Mouse (Mus musculus) right cerebral cortex, postnatal 4 days (tissue): ENCODE results near the gene Sh2b1.

Experiments
- DNase-seq: peaks from one replicate; pipeline ENCODE4 v3.0.0-alpha.2; 2022

Gene Sh2b1

DNA sequence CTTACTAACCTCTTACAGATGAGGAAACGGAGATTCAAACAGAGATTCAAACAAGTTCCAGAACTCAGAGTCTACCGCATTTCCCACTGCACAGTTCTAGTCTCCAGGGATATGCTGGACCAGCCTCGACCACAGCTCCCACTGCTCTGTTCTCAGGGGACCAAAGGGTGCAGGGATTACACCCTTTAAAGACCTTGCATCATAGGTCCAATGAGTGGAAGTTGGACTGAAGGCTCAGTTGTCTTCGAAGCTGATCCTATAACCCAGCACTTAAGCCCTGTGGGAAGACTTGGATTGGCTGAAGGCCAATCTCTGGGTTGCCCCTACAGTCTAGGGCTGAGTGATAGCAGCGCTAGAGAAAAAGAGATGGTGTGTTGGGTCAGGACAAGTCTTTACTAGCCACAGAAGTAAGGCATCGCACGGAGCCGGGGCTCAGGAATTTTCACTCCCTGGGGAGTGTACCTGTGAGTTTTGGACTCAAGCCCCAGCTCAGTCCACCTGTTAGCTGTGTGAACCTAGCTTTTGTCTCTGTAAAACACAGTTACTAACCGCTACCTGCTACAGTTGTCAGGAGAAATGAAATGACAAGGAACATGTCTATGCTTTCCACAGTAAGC, 1.6 kb downstream of the Sh2b1 start:
- no peak for DNase-seq

DNA sequence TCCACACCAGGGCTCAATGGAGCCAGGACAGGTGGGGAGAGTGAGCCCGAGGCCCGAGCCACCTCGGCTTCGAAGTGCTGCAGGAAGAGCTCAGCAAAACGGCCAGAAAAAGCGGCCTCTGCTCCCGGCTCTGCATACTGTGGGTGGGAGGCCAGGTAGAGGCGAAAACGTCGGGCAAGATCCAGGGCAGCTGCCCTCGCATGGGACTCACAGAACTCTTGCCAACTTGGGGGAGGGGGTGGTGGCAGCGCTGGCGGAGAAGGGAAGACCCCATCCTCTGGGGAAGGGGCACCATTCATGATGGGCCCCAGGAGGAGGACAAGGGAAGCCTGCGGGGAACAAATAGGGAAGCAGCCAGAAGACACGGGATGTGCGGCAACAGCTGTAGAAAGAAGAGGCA, 2.5 kb downstream of the Sh2b1 start:
- no peak for DNase-seq

DNA sequence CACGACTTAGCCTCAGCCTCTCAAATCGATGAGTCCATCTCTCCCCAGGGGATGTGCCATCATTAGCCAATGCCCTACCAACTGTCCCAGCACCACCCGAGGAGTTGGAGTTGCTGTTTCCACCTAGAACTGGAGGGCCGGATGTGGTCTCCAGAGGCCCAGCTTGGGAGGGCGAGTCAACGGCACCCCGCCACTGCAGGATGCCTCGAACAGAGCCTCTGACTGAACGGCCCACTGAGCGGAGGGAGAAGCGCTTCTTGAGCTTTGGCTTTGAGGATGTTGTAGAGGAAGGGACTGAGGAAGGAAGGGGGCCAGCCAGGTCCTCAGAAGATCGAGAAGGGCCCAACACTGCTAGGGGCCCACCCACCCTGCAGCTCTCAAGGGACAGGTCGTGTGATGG, 2.9 kb downstream of the Sh2b1 start:
- DNase-seq: no peak

DNA sequence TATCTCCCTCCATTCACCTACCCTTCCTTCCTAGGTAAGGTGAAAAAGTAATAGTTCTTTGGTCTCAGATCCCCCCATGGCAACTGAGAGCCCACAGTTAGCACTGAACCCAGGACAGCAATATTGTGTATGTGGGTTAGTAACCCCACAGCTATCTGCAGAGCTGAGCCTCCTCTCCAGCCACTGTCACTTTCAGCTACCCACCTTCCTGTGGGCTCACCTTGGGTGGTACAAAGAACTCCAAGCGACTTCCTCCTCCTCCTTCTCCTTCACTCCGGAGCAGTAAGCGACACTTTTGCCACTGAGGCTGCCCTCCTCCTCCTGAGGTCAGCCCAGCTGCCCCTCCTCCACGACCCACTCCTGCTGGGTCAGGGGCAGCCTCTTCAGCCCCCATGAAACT, 3.4 kb downstream of the Sh2b1 start:
- no peak for DNase-seq

DNA sequence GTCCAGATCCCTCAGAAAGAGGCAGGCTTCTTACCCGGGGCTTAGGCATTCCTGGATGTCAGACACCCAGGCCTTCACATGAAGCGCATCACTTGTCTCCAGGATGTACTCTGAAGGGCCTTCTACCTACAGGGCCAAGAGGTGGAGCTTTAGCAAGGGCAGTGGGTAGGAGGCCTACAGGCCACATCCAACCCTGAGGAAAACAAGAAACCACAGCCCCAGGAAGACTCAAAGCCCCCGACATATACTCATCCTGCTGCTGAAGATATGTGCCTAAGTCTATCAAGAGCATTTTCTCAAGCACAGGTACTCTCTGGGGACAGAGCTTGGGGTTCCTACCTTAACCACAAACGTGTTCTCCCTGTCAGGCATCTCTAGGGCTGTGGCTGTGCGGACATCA, 3.9 kb downstream of the Sh2b1 start:
- no peak for DNase-seq

DNA sequence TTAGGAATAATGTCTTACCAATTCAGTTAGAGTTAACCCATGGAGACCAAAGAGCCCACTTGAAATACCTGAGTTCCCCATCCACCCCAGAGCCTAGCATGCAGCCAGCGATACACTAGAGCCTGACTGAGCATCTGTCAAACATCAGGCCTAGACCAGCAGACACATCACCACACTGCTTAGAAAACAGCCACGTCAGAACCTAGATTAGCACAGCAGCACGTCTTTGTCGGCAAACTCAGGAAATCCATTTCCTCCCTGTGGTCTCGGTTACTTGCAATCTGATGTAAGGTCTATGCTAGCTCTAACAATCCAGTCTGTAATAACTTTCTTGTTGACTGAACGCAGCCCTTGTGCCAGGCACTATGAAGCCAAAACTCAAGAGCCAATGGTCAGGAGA, 5.1 kb downstream of the Sh2b1 start:
- no peak for DNase-seq

DNA sequence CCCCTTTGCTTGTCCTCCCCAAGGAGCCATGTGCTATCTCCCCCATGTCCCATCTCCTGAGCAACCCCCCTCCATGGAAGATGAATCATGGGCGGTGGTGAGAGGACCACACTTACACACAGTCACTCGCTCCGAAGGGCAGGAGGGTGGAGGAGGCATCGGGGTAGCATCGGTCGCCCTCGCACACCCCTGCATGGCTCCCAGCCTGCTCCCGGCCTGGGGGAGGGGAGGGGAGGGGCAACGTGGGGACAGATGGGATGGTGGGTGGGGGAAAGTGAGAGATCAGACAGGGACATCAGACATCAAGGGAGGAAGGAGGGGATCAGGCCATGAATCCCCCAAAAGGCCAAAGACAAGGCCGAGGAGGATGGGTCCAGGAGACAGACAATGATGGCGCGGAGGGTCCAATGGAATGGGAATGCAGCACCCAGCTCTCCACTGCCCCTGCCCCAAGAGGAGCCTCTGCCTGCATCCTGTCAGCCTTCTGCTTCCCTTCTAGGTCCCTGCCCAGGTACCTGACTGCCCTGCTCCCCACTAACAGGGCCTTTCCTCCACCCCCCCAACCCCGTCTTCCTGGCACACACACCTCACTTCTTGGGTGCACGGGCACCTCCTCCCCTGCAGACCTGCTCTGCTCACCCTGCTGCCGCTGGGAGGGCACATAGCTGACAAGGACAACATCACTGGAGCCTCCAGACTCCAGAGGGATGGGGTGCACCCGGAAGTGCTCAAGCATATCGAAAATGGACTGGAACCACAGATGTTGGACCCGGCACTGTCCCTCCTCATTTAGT, 7.2 kb downstream of the Sh2b1 start:
- no peak for DNase-seq

DNA sequence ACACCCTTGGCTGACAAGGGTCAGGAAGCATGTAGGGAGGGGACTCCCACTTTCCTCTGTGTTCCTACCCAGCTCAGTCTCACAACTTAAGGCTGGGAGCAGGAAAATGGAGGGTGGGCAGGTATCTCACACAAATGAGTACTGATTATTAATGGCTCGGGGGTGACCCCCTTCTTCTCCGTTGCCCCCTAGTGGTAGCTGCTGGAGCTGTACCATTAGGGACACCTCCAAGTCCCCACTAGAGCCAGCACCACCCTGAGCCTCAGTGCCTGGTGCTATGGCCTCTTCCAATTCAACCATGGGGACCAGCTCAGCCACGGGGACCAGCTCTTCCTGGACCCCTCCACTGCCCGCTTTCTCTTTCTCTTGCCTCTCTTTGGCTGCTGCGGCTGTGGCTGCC, 8.0 kb downstream of the Sh2b1 start:
- peak; percentile 36 for DNase-seq

DNA sequence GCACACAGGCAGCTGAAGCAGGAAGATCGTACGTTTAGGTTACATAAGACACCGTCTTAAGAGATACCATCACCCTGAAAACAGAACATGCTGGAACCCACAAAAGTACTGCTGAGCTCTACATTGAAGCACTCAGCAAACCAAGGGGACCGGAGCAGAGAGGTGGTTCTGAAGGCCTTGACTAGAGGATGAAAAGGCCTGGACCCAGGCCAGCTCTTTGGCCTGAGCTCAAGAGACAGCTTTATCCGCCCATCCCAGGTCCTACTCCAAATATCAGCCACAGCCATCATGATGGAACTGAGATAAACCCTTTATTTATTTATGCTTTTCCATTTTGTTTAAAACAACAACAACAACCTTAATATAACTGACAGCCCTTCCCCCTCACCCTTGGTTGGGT, 8.5 kb downstream of the Sh2b1 start:
- no peak for DNase-seq

DNA sequence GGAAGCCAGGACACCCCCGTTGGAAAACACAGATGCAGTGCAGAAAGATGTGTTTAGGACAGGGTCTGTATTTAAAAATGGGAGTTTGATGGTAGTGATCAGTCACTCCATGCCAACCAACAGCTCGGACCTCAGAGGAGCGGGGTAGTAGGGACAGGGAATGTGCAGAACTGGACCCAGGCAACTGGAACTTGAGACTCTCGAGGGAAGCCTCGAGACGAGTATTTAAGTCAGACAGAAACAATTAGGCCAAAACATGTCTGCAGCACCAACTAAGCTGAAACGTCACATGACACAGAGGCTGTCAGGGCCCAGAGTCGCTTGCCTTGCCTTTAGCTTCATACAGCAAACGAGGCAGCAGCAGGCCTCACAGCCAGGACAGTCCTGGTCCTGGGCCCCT, 9.1 kb downstream of the Sh2b1 start:
- DNase-seq: no peak

DNA sequence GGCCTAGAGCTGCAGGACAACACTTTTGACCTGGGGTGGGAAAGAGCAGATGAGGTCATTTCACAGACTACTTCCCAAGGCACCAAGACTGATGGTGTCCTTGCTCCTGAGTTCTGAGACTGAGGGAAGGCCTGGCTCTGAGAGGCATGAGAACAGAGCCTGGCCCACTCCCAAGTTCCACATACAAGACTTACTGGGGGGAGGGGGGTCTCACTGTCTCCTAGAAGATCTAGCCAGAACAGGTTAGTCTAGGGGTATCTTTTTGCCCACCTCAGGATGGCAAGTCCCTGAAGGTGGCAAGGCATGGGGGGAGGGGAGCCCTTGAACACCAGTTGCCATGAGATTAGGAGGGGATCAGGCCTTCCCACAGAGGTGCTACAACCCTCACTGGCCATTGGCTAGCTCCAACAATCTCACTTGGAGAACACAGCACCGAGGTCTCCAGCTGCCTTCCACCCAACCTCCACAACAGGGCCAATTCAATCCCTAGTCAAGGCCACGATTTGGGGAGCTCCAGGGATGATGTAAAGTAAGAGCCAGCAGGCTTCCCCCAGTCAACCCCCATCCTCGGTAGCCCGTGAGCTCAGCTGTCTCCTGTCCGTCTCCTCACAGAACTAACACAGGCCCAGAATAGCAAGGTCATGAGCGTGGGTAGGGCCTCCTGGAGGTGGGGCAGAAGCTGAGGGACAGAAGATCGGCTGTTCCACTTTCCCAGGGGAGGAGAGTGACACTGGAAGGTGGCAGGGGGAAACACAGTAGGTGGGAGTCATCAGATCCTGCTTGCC, 9.8 kb downstream of the Sh2b1 start:
- no peak for DNase-seq

DNA sequence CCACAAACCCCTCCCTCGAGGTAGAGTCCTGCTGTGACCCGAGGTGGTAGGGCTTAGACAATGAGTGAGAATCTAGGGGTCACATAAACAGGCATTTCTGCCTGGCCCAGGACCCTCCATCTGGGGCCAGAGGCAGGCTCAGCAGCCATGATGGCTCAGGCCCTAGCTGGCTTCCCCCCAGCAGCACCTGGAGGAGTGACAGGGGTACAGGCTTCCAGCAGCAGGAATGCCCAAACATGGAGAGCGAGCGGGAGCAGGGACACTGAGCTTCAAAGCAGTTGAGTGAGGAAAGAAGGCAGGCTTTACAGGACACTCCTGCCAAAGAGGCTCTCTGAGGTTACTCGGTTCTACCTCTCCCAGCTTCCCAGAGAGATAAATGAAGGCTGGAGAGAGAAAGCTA, 10.4 kb downstream of the Sh2b1 start:
- no peak for DNase-seq

DNA sequence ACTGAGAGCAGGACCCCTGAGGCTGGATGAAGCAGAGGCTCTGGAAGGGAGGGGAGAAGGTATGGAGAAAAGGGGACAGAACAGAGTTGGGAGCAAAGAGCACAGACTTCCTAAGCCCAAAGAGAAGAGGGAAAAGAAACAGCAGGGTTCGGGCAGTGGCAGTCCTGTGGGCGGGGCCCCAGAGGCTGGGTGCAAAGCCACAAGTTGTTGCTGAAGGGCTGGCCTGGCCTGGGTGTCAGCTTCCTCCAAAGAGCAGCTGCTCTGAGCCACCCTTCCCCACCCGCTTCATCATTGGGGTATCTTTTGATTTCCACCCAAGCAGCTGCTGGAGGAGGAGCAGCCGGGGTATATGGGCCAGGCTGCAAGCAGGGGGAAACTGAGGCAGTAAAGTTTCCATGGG, 11.1 kb downstream of the Sh2b1 start:
- DNase-seq: no peak

DNA sequence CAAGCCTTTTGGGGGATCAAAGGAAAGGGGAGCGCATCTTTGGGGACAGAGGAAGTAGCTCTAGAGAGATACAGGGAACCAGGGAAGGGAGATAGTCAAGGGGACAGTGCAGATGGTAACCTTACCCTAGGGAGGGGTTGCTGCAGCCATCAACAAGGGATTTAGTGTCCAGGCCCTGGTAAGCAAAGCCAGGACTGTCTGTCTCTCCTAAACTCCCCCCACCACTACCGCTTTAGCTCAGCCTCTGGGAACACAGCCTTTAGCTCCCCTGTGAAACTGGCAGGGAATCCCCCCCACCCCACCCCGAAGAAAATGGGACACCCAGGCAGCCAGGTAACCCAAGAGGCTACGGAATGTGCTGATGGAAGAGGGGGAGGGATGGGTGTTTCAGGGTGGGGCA, 11.7 kb downstream of the Sh2b1 start:
- no peak for DNase-seq

DNA sequence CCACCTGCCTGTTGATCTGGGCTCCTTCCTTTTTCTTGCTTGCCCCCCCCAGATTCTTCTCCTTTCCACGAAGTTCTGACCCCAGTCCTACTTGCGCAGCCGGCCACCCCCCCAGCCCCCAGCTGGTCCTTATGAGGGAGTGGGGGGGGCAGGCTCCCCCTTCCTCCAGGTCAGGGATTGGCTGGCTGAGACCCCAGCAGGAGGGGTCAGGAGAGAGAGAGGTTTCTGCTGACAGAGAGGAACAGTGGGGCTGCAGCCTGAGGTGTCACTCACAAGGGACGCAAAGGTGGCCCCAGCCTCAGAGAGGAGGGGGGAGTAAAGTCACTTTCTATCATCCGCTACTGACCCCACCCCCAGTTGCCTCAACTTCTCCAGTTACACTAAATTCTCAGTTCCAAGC, 12.2 kb downstream of the Sh2b1 start, which contains the start of gene Atp2a1:
Atp2a1 (minus strand) TSS at position 105 of the 400 bp plus-strand sequence.
- DNase-seq: no peak

DNA sequence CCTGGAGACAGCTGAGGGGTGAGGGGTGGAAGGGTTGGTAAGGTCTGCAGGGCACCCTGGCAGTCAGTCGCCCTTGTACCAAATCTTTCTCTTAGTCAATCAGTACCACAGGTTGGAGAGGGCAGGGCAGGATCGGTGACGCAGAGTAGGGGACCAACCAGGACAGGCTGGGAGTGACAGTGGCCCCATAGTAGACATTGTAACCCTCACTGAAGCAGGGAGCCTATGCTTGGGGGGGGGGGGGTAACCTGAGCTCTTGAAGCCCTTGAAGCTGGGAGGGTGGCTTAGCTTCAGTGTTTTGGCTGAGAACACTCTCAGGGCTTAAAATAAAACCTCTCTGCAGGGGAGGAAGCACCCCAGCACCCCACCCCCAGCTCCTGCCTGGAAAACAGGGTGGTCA, 13.6 kb downstream of the Sh2b1 start:
- DNase-seq: no peak

DNA sequence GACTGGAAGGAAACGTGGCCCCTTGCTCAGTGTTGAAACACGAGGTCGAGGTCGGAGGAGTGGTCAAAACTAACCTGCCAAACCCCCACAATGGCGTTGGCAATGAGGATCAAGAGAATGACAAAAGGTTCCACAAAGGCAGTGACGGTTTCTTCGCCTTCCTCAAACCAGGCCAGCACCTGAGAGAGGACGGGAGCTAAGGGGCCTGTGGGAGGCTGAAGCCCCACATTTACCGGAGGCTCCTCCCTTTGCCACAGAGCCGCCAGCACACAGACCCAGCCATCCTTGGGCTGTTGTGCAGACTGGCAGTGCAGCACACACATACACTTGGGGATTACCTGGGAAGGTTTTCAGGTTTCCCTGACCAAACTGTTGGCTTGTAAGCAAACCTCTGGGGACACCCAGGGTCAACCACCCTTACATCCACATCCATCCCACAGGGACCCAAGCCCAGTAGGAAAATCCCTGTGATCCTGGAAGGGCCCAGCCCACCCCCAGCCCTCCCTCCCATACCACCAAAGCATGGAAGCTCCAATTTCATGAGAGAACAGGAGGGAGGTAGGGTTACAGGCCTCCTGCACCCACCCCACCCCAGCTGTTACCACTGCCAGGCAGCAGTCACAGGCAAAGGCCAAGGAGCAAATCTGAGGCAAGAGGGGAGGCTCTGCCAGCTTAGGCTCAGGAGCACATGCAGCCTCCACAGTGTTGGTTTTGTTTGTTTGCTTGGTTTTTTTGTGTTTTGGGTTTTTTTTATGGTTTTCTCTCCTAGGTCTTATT, 14.4 kb downstream of the Sh2b1 start:
- no peak for DNase-seq

DNA sequence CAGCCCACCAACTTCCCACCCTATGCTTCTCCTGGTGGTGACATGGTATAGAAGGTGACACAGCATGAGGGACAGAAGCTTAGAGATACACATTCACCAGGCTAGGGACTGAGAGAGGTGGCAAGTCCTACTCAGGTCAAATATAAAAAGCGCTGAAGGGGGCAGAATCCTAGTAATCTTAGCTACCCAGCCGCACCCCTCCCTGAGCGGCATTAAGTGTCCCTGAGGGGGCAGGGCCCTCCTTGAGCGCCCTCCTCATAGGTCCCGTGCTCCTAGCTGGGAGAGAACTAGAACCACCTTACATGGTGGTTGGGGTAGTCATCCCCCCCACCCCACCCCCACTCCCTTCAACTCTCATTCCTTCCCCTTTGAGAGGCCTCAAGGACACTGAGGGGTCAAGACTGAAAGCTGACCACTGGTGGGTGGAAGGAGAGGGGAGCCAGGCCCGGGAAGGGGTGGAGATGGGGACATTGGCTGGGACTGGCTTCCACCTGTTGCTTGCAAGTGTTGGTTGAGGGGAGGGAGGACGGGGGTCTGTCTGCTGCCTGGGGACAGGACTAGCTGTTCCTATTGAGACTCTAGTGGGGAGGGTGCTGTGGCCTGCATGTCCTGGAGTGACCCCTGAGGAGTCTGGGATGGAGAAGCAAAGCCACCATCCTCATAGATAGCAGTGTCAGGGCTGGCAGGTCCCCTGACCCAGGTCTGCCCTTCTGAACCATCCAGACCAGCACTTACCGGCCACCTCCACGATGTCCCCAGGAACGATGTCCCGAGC, 16.2 kb downstream of the Sh2b1 start:
- no peak for DNase-seq

DNA sequence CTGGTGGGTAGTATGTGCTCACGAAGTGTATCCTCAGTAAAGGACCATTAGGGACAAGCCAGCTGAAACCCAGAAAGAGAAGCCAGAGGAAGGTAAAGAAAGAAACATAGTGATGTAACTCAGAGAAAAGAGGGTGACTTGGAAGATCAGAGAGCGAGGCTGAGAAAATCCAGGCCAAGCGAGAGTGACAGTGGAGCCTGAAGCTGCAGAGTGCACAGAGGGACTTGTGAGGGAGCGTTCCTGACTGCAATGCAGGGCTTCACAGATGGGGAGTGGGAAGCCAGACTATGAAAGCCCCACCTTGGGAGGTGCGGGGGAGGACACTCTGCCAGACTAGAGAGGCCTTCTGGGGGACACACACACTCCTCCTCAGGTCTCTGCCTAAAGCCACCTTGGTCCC, 17.0 kb downstream of the Sh2b1 start:
- no peak for DNase-seq

DNA sequence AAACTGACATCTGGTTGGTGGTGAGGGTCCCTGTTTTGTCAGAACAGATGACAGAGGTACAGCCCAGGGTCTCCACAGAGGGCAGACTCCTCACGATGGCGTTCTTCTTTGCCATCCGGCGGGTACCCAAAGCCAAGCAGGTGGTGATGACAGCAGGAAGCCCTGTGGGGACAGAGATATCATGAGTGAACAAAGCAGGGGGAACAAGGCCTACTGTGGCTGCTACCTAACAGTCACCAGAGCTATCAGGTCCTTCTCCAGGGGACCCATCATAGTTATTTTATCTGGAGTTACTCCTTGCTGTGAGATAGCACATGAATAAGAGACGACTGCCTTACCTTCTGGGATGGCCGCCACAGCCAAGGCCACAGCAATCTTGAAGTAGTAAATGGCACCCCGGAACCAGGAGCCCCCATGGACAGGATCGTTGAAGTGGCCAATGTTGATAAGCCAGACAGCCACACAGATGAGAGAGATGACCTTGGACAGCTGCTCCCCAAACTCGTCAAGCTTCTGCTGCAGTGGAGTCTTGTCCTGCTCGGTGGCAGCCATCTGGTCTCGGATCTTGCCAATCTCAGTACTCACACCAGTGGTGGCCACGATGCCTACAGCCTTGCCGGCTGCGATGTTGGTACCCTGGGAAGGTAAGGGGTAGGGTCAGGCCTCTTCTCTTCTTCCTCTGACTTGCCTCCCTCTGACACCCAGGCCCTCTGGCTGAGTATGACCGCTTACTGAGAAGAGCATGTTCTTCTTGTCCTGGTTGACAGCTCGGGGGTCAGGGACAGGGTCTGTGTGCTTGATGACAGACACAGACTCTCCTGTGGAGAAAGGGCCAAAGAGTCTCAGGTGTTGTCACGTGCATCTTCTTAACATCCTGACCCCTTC, 18.6 kb downstream of the Sh2b1 start:
- DNase-seq: no peak

DNA sequence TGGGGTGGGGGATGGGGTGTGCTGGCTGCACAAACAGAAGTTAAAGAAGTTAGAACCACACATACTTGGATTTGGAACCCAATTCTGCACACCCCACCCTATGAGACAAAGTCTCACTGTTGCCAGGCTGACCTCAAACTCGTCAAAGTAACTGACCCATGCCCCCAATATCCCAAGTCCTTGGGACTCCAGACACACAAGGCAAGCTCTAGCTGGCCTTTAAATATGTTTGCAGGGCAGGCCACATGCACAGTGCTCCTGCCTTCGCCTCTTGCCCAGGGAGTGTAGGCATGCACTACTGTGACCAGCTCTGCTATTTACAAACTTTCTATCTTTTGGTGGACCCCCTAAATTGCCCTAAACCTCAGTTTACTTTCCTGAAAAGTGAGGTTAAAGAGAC, 20.0 kb downstream of the Sh2b1 start:
- DNase-seq: no peak
